Mouse (Mus musculus): ENCODE measurements around the gene Gas8. TPM values are rescaled to one million over a fixed set of nuclear protein-coding genes. Genes with fewer than 3 reads are reported as not detected.
"Not testable (repeated sequence)": the region's sequence is repeated elsewhere in the genome, so short reads cannot be mapped to it uniquely, and the experiment has no call there.

Gene Gas8
- polyA plus RNA-seq, 1 experiment from 2014 or later: 2.7 TPM

DNA sequence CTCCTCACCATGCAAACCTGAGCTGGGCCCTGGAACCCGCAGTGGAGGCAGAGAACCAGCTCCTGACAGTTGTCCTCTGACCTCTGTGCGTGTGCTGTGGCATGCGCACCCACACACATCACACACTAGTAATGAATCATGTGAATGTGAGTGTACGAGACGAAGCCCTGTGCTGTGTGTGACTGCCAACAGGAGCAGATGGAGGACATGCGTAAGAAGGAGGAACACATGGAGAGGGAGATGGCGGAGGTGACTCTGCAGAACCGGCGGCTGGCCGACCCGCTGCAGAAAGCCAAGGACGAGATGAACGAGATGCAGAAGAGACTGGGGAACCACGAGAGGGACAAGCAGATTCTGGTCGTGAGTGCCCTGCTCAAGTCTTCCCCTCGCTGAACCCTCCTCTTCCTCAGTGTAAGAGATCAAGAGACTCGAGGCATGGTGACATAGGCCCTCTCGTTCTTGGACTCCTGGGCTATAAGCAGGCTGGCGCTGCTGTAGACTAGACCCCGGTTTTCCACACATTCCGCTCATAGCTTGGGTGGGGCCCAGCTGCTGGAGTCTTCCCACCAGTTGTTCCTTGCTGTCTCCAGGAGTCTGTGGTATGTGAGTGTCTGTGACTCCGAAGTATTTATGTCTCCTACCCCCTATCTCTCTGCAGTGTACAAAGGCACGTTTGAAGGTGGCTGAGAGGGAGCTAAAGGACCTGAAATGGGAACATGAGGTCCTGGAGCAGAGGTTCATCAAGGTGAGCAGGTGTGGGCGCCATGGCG, 9.3 kb downstream of the Gas8 start:
- Histone ChIP-seq H3K4me2 (ENCODE audit: low read depth, low read length) (no peak overlapping the region), H3K4me1 (ENCODE audit: insufficient read depth) (no peaks in the 10 kb centered on the region), H3K27ac (ENCODE audit: low read depth) (no peak overlapping the region), H3K36me3 (replicated peaks; ENCODE audit: insufficient read depth, low read length) (peaks cover 29% of the 10 kb centered on the region), H3K27me3 (ENCODE audit: insufficient read depth, low read length) (no peaks in the 10 kb centered on the region), H3K9ac (replicated peaks) (no peak overlapping the region), H3K4me3 (ENCODE audit: low read depth, low read length) (no peak overlapping the region), H3K9me3 (ENCODE audit: low read length) (no peaks in the 10 kb centered on the region)
- 89% methylated on average over 25 of the region's 25 CpGs for WGBS (ENCODE audit: insufficient replicate concordance)
- ATAC-seq (no peak), DNase-seq (no peak)
- no peak for TF ChIP-seq CTCF (IDR thresholded peaks at IDR 0.05; ENCODE audit: low read depth)

DNA sequence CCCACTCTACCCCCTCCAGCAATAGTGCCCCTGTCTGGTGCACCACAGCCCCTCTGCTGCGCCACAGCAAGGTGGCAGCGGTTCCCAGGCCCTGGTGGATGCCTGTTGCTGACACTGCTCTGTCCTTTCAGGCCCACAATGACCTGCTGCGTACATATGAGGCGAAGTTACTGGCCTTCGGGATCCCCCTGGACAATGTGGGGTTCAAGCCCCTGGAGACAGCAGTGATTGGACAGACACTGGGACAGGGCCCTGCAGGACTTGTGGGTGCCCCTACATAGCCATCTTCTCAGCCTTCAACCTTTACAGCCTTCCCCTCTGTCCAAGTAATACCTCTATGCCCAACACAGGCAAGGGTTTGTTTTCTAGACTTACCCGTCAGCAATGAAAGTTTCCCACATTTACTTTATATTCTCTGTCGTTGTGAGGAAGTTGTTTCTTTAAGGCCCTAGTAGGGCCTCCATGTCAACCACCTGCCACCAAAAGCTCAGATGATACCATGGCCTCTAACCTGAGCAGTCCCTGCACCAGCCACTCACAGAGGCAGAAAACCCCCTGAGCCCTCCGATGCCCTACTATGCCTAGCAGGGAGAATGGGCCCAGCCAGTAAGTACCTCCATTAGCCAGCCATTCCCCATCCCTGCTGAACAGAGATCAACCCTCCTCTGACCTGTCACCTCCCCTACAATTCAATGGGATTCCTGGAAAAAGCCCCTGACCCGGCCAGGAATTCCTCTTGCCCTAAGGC, 17.8 kb downstream of the Gas8 start:
- ATAC-seq: no peak
- no peak overlapping the region for H3K4me3 ChIP-seq (ENCODE audit: low read depth, low read length)
- no peak for TF ChIP-seq CTCF (IDR thresholded peaks at IDR 0.05; ENCODE audit: low read depth)
- TF ChIP-seq EP300 (IDR thresholded peaks at IDR 0.05; ENCODE audit: low read depth): no peak

DNA sequence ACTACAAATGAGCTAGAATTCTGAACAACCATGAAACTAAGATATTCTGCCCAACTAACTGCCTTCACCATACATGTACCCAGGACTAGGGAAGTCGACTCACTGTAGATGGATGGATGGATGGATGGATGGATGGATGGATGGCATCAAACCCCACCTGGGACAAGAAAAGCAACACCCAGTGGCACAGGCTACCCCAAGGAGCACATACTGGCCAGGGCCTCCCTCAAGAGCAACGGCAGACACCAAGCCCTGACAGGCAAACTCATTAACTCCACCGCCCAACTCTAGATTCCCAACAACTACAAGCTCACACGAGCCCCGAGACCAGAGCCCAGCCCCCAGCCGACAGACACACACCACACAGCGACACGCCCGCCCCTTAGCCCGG, 18.4 kb downstream of the Gas8 start:
- Histone ChIP-seq H3K9me3 (ENCODE audit: low read length) (no peaks in the 10 kb centered on the region), H3K9ac (replicated peaks) (no peak overlapping the region), H3K27ac (ENCODE audit: low read depth) (no peak overlapping the region), H3K4me3 (ENCODE audit: low read depth, low read length) (no peak overlapping the region), H3K4me2 (ENCODE audit: low read depth, low read length) (no peak overlapping the region), H3K36me3 (replicated peaks; ENCODE audit: insufficient read depth, low read length) (peaks cover 8% of the 10 kb centered on the region), H3K4me1 (ENCODE audit: insufficient read depth) (no peaks in the 10 kb centered on the region), H3K27me3 (ENCODE audit: insufficient read depth, low read length) (0 out of 2 replicates have a peak, but pooled peaks cover 5% of the 10 kb centered on the region)
- no peak for TF ChIP-seq CTCF (IDR thresholded peaks at IDR 0.05; ENCODE audit: low read depth)
- no peak for TF ChIP-seq EP300 (IDR thresholded peaks at IDR 0.05; ENCODE audit: low read depth)
- 36% methylated on average over 10 of the region's 10 CpGs for WGBS (ENCODE audit: insufficient replicate concordance)
- ATAC-seq: no peak
- DNase-seq: no peak

More for the DNA sequence above, 17.8 kb downstream of the Gas8 start:
- no peaks in the 10 kb centered on the region for H3K4me1 ChIP-seq (ENCODE audit: insufficient read depth)
- 90% methylated on average over 9 of the region's 9 CpGs for WGBS (ENCODE audit: insufficient replicate concordance)
- H3K27me3 ChIP-seq (ENCODE audit: insufficient read depth, low read length): 0 out of 2 replicates have a peak, but pooled peaks cover 5% of the 10 kb centered on the region
- H3K27ac ChIP-seq (ENCODE audit: low read depth): no peak overlapping the region
- no peaks in the 10 kb centered on the region for H3K9me3 ChIP-seq (ENCODE audit: low read length)
- H3K9ac ChIP-seq (replicated peaks): no peak overlapping the region
- DNase-seq: no peak
- H3K36me3 ChIP-seq (replicated peaks; ENCODE audit: insufficient read depth, low read length): peaks cover 8% of the 10 kb centered on the region
- no peak overlapping the region for H3K4me2 ChIP-seq (ENCODE audit: low read depth, low read length)

DNA sequence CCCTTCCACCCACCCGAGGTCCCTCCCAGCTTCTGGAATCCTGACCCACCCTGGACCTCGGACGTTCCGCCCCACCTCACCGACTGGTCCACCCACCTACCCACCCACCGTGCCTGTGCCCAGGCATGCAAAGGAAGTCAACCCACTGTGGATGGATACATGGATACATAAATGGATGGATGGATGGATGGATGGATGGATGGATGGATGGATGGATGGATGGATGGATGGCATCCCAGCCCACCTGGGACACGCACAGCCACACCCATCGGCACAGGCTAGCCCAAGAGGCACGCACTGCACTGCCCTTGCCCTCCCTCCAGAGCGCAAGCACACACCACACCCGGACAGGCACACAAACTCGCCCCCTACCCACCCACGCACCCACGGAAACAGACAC, 19.0 kb downstream of the Gas8 start:
- DNase-seq; H3K4me3 ChIP-seq (ENCODE audit: low read depth, low read length); H3K27me3 ChIP-seq (ENCODE audit: insufficient read depth, low read length); H3K4me2 ChIP-seq (ENCODE audit: low read depth, low read length); H3K36me3 ChIP-seq (replicated peaks; ENCODE audit: insufficient read depth, low read length); H3K9ac ChIP-seq (replicated peaks); H3K4me1 ChIP-seq (ENCODE audit: insufficient read depth); ATAC-seq; H3K9me3 ChIP-seq (ENCODE audit: low read length); H3K27ac ChIP-seq (ENCODE audit: low read depth): not testable (repeated sequence)
- 70% methylated on average over 2 of the region's 14 CpGs for WGBS (ENCODE audit: insufficient replicate concordance)

DNA sequence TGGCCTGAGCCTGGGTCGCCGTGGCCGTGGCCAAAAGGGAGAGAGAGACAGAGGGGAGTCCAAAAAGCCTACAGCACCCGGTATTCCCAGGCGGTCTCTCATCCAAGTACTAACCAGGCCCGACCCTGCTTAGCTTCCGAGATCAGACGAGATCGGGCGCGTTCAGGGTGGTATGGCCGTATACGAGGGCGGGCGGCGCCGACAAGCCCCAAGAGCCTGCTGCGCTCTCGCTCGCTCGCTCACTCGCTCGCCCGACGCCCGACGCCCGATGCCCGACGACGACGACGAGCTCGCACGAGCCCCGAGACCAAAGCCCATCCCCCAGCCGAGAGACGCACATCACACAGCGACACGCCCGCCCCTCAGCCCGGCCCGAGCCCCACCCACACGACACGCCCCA, 45.6 kb downstream of the Gas8 start:
- H3K4me1 ChIP-seq (ENCODE audit: insufficient read depth); H3K36me3 ChIP-seq (replicated peaks; ENCODE audit: insufficient read depth, low read length); H3K9me3 ChIP-seq (ENCODE audit: low read length); H3K27ac ChIP-seq (ENCODE audit: low read depth); H3K4me2 ChIP-seq (ENCODE audit: low read depth, low read length); H3K27me3 ChIP-seq (ENCODE audit: insufficient read depth, low read length); H3K9ac ChIP-seq (replicated peaks); ATAC-seq; DNase-seq; H3K4me3 ChIP-seq (ENCODE audit: low read depth, low read length): not testable (repeated sequence)
- WGBS (ENCODE audit: insufficient replicate concordance): no CpG with 5 or more reads among the region's 45 CpGs

DNA sequence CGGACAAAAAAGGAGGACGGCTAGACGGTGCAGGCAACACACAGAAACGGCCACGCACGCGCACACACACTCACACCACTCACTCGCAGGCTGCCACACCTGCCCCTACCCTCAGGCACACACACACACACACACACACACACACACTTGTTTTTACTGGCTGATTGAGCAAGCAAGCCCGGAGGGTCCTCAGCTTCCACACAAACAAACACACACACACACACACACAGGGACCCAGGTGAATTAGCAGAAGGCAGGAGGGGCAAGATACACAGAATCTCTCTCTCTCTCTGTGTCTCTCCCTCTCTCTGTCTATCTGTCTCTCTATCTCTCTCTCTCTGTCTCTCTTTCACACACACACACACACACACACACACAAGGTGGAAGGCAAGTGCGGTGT, 56.8 kb downstream of the Gas8 start:
- 20% methylated on average over 1 of the region's 10 CpGs for WGBS (ENCODE audit: insufficient replicate concordance)
- not testable (repeated sequence) for H3K4me2 ChIP-seq (ENCODE audit: low read depth, low read length); H3K36me3 ChIP-seq (replicated peaks; ENCODE audit: insufficient read depth, low read length); DNase-seq; H3K9ac ChIP-seq (replicated peaks); H3K9me3 ChIP-seq (ENCODE audit: low read length); H3K27ac ChIP-seq (ENCODE audit: low read depth); ATAC-seq; H3K27me3 ChIP-seq (ENCODE audit: insufficient read depth, low read length); H3K4me3 ChIP-seq (ENCODE audit: low read depth, low read length); H3K4me1 ChIP-seq (ENCODE audit: insufficient read depth)

Other genes starting within 250 kb of the Gas8 start
- gene Fanca, start 200.3 kb upstream of the Gas8 start, polyA plus RNA-seq (2015; fragmentation: Nextera tagmentation; extraction: Ambion mirVana): 6.3 TPM in 2 replicates
- 0.80 and 1.1 TPM in 2 replicates for gene Spire2, start 186.1 kb upstream of the Gas8 start, polyA plus RNA-seq (2015; fragmentation: Nextera tagmentation; extraction: Ambion mirVana)
- 54.1 and 54.9 TPM in 2 replicates for gene Tcf25, start 145.1 kb upstream of the Gas8 start, polyA plus RNA-seq (2015; fragmentation: Nextera tagmentation; extraction: Ambion mirVana)
- gene Mc1r, start 111.7 kb upstream of the Gas8 start, polyA plus RNA-seq (2015; fragmentation: Nextera tagmentation; extraction: Ambion mirVana): not detected in 2 replicates
- gene Tubb3, start 107.4 kb upstream of the Gas8 start, polyA plus RNA-seq (2015; fragmentation: Nextera tagmentation; extraction: Ambion mirVana): 0.20 and 0.24 TPM in 2 replicates
- gene Def8, start 95.3 kb upstream of the Gas8 start, polyA plus RNA-seq (2015; fragmentation: Nextera tagmentation; extraction: Ambion mirVana): 10.1 and 11.6 TPM in 2 replicates
- 22.0 and 24.3 TPM in 2 replicates for gene Afg3l1, start 40.9 kb upstream of the Gas8 start, polyA plus RNA-seq (2015; fragmentation: Nextera tagmentation; extraction: Ambion mirVana)
- not detected in 2 replicates for gene Dbndd1, start 3.4 kb upstream of the Gas8 start, polyA plus RNA-seq (2015; fragmentation: Nextera tagmentation; extraction: Ambion mirVana)
- gene Rhou, start 135.1 kb downstream of the Gas8 start, polyA plus RNA-seq (2015; fragmentation: Nextera tagmentation; extraction: Ambion mirVana): 2.8 and 3.8 TPM in 2 replicates